Mouse (Mus musculus): ENCODE results near the gene Sdk1.

Gene Sdk1

GRCm38 (mm10) chr5:142242597-142242996 is 1001.3 kb downstream of the Sdk1 start:
- DNase-seq (ENCODE audit: low spot score in 2 of 2) = peak in 1 of 2 experiments; percentile 20

- DNase-seq (ENCODE audit: low spot score in 2 of 2) = peak in 1 of 2 experiments; percentile 54
Measured at GRCm38 (mm10) chr5:142243069-142243468, 1001.8 kb downstream of the Sdk1 start.

GRCm38 (mm10) chr5:142256231-142256630 is 1014.9 kb downstream of the Sdk1 start:
- DNase-seq (ENCODE audit: low spot score in 2 of 2) = peak in 1 of 2 experiments; percentile 49

GRCm38 (mm10) chr5:142258716-142259115 is 1017.4 kb downstream of the Sdk1 start:
- DNase-seq (ENCODE audit: low spot score in 2 of 2) = peak in 1 of 2 experiments; percentile 14

- no peak for DNase-seq (ENCODE audit: low spot score in 2 of 2)
Measured at GRCm38 (mm10) chr5:142262060-142262459, 1020.8 kb downstream of the Sdk1 start.
